Mouse (Mus musculus): ENCODE measurements around the gene Cyp2j9.
"Not testable (repeated sequence)": the region's sequence is repeated elsewhere in the genome, so short reads cannot be mapped to it uniquely, and the experiment has no call there.

The Cyp2j9 gene

DNA sequence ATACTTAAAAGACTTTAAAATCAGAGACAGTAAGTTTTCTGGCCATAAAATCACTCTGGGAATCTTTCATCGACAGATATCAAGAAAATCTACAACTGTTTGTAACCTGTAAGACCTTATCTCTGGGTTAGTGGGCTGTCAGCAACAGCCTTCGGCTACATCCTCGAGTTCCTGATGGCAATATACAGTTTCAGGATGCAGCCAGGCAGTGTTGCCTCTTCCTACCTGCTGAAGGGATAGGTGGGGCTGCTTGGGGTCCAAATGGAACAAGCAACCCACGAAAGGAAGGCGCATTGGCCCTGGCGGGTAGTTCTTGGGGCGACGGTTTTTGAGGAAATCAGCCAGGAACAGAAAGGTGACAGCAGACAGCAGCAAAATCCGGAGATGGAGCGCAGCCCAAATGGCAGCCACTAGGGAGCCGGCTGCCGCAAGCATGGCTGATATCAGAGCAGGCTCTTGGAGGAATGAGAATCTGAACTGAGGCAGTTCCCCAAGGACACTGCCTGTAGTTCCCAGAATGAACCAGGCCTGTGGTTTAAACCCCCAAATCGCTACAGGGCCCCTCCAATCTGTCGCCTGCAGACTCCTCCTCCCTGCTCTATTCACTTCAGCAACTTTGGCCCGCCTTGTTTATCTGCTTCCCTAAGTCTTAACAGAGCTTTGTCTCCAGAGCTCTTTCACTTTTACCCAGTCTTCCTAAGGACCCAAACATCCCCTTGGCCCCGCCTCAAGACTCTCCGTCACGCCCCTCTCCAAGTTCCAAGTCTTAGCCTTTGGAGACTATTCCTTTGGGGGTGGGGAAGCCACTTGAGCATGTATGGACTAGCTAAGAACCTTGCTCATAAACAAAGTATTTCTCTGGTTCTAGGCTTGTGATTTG is at the start of gene Cyp2j9:
Gene Cyp2j9 (minus strand): TSS at position 668 of the 880 bp plus-strand sequence.
- DNase-seq, result peak; percentile 75 to 83

DNA sequence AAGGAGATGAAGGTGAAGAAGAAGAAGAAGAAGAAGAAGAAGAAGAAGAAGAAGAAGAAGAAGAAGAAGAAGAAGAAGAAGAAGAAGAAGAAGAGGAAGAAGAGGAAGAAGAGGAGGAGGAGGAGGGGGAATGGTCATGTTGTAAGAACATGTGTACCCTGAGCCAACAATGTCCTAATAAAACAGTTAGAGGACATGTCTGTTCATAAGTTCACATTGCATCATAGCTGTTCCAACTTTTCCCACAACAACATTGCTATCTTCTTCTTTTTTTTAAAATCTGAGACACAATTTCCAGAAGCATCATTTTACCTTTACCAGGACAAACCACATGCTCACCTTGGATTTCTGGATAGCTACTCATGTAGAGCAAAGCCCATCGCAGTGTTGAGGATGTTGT is 44.1 kb upstream of the Cyp2j9 start:
- DNase-seq, result no peak

DNA sequence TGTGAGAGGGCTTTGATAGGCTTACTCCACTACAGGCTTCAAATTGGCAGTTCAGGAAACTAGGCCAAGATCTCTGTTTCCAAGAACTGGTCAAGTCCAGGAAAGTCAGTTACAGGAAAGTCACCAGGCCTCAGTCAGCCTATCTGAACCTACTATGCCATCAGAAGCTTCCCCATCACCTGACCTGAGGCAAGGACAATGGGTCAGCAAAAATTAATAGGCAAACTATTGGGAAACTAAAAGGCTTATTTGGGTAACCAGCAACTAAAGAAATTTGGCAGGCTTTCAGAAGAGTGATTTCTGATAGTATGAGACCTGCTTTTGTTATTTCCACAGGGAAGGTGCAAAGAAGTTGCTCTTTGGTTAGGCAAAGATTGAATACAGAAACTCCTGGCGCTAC is 31.1 kb upstream of the Cyp2j9 start:
- no peak for DNase-seq

DNA sequence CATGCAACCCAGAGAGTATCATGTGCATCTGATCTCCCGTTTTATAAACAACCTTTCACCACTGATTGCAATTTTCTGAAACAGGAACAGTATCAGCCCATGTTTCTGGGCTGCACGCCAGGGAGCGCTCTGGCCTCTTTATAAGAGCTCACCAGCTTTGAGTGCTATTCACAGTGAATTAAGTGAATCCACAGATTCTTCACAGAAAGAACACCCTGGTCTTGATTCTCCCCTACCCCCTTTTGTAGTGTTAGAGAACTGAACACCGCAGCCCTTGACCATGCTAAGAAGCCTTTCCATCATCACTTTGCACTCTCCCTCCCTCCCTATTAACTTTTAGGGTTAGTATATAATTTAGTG is 393 bp upstream of the Cyp2j9 start:
- peak; percentile 62 to 72 for DNase-seq

DNA sequence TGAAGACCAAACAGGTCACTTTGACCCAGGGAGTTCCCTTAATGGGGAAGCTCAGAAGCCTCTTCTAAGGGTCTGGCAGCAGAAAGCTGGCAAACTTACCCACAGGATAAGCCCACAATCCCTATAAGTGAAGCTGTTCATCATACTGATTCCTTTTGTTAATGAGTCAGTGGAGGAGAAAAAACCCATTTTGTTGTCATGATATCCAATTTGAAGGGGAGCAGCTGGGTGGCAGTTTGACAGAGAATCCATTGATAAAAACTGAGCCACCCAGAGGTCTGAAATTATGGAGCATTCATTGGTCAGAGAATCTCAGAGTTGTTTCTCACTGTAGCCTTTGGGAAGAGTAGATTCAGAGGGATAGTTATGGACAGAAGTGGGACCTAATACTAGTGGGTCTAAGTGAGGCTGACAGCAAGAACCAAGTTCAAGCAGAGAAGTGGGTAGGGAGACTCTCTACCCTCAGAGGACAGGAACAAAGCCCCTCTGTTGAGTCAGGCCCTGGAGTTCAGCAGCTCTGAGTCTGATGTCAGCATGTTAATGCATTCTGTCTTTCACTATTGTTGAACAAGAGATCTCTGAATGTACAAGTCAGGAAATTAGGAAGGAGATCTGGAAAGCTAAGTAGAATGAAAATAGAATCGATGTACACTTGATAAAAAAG is 9.8 kb downstream of the Cyp2j9 start:
- no peak for DNase-seq

DNA sequence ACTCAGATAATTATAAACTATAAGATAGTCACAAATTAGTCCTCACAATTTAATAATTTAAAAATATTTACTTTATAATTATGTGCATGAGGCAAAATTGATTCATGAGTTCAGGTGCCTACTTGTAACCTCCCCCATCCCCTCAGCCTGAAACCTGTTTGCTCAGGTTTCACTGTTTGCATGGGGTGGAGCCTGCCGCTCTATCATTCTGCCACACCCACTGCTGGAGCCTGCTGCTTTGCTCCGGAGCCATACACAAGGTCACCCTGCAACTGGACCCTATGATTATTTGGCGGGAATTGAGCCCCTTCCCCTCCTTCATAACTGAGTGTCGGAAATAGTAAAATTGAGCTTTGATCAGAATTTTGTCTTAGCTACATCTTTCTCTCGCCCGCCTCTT is 11.0 kb downstream of the Cyp2j9 start:
- not testable (repeated sequence) for DNase-seq

DNA sequence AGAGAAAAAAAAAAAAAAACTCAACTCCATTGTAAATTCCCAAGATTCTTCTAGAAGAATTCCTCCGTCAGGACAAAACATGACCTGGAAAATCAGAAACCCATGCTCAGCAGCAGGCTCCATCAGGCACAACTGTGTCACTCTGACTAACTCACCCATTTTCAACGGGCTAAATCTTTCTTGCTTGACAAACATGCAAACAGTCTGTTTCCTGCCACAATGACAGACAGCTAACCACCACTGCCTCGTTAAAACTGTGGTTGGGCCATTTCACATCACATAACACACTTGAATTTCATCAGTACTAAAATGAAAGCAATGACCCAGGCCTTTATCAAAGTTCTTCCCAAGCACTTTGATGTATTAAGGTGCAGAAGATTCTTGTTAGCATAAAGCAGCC is 21.9 kb downstream of the Cyp2j9 start:
- DNase-seq, result no peak

DNA sequence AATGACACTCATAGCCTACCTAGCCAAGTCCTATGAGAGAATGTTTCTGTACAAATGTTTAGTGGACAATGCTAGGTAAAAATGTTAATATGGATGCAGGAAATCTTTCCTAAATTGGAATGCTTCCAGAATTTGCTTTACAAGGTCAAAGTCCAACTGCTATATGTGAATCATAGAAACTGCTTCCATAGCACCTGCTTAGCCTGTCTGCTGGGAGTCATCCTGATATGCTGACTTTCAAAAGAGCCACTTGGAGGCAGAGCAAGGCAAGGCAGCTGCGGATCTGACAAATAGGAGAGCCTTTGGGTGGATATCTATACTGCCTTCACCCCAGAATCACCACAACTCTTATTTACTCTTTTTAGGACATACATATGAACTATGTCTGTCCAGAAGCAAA is 23.4 kb downstream of the Cyp2j9 start:
- no peak for DNase-seq

DNA sequence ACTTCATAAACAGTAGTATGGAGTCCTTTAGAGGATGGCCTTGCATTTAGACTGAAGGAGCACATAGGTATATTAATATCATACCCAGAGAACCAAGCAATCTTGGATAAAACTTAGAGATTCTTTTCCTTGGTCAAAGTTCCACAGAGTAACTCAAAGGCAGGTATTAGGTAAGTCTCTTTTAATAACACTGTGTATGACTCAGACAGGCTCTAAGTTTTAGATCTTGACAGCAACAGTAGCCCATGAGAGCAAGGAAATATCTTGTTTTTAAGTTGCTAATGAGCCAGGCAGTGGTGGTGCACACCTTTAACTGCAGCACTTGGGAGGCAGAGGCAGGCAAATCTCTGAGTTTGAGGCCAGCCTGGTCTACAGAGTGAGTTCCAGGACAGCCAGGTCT is 25.6 kb downstream of the Cyp2j9 start:
- no peak for DNase-seq

DNA sequence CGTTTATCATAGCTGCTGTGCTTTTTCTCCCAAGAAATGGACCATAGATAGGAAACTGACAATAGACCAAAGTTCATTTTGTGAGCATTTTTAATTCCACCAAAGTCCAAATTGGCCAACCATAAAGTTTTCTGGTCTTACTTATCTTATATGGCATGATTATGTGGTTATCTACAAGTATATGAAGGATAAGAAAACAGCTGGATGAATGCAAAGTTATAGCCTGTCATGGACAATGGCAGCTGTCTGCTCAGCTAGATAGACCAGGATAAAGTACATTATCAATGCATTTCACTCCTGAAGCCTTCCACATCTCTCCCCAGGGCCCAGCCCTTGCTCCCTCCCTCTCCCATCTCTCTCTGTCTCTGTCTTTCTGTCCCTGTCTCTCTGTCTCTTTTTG is 30.9 kb downstream of the Cyp2j9 start:
- DNase-seq, result no peak

DNA sequence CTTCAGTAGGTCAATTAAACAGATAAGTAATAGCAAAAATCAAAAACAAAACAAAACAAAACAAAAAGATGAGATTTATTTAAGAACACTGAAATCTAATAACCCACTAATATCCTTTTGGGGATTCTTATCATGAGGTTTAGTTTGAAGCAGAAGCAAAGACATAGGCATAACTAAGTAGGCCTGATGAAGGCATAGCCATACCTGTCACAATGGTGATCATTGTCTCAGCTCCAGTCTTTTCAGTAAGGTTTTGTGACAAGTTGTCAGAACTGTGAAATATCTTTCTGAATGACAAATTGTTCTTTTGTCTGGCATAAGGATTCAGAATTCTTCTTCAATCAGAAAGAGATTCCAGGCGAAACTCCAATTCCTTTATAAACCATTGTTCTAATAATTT is 31.6 kb downstream of the Cyp2j9 start:
- DNase-seq, result no peak

DNA sequence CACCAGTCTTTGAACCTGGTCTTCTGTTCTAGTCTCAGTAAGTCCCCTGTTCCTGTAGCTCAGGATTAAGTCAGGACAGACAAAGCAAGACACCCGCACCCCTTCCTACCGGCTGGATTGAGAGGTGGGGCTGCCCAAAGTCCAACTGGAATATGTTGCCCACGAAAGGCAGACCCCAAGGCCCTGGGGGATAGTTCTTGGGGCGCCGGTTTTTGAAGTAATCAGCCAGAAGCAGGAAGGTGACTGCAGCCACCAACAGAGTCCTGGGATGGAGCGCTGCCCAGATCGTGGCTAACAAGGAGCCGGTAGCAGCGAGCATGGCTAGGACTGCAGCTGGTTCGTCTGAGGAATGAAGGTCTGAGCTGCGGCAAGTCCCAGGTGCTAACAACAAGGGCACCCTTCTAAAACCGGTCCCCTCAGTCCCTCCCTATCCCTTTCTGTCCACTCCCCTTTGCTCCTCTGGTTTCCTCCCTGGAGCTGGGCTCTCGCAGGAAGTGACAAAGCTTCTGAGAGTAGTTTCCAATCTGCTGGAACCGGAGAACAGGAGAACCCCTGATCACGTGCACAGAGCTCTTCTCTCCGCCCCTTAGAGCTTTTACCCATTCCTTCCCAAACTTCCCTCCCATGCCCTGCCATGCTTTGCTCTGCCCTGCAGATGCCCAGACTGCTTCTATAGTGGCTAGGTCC is 38.1 kb downstream of the Cyp2j9 start, which contains the start of gene Cyp2j6:
Gene Cyp2j6 (minus strand): TSS at position 529 of the 687 bp plus-strand sequence.
- DNase-seq, result peak; percentile 48 to 67

DNA sequence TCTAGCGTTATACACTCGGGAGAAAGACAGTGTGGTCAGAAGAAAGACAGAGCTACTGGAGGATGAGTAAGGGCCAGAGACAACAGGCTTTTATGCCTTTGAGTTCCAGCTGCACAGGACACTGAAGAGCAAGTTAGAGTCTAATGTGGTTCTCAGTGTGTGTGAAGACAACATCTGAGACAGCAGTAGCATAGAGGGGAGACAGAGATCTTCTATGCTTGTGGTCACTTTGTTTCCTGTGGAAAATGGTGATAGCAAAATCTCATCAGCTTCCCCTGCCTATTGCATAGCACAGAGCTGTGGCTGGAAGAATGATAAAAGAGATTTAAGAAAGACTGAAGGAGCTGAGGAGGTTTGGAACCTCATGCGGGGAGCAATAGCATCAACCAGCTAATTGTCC is 39.8 kb downstream of the Cyp2j9 start:
- no peak for DNase-seq

DNA sequence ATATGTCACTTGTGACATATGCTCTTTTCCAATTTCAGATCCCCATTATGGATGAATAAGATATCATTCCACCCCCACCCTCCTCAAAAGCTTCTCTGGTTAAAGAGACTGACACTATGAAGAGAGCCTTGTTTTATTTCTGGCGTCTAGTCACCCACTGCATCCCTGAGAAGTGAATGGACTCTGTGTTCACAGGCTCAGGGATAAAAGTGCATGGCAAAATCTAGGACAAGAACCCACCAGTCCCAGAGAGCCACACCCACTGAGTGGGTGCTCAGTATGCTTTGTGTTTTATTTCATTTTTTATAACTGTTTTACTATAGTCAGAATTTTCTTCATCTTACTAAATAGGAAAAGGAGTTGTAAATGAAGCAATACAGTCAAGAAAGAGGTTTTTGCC is 45.4 kb downstream of the Cyp2j9 start:
- no peak for DNase-seq

DNA sequence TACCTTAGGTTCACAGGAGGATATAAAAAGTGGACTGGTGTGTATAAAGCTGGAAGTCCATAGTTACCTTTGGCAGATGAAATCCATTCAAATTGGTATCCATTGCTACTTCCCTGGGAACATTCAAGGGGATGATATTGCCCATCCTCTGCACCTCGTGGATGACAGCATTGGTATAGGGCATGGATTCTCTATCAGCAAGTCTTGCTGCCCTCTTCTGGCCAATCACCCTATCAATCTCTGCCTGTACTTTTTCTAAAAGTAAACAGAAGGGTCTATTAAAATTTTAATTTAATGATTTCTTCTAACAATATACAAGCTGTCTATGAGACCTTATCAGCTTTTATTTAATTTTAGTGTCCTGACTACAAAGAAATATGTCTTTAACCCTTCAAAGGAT is 65.6 kb downstream of the Cyp2j9 start:
- peak; percentile 7 to 12 for DNase-seq

DNA sequence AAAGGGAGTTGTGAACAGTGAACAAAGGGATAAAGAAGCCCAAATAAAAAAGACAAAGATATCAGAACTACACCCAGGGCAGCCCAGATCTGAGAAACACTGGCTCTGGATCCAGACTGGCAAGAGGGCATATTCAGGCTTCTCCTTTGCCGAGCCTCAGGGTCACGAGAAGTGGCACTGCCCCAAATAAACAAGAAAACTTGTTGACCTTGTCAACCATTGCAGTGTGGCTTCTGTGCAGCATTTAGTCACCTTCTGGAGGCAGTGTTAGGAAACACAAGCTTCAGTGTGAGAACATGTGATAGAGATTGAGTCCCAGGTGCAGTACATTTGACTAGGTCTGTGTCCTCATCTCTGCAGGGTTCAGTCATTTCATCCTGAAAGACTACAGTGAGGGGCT is 69.1 kb downstream of the Cyp2j9 start:
- no peak for DNase-seq

Measured in kidney, postnatal 4 days (tissue).